Mouse (Mus musculus) hindbrain, embryonic 10.5 days (tissue): ENCODE results near the gene Ltb. TPM values are rescaled to one million over a fixed set of nuclear protein-coding genes. Genes with fewer than 3 reads are reported as not detected.
A peak's percentile ranks its signal among the peaks of the same experiment; 100 is the strongest.

Experiments
- DNase-seq: peaks from one replicate; pipeline ENCODE4 v3.0.0-alpha.2; 2017; ENCODE audit warnings: low spot score
- H3K27ac ChIP-seq: fragments of 300-500 bp; sonication (generic); 2 replicates; pipeline ENCODE4 v1.5.1; 2016; ENCODE audit warnings: mild to moderate bottlenecking, moderate library complexity
- H3K27me3 ChIP-seq: fragments of 300-500 bp; sonication (generic); 2 replicates; pipeline ENCODE4 v1.6.1; 2016; ENCODE audit warnings: mild to moderate bottlenecking; ENCODE audit not compliant: poor library complexity, insufficient read depth, severe bottlenecking
- H3K36me3 ChIP-seq: fragments of 300-500 bp; sonication (generic); 2 replicates; pipeline ENCODE4 v1.6.1; 2016; ENCODE audit warnings: mild to moderate bottlenecking, moderate library complexity
- H3K4me1 ChIP-seq: fragments of 300-500 bp; sonication (generic); replicated peaks from 2 replicates; pipeline ENCODE4 v1.6.1; 2016; ENCODE audit warnings: mild to moderate bottlenecking
- H3K4me3 ChIP-seq: fragments of 300-500 bp; sonication (generic); 2 replicates; pipeline ENCODE4 v1.5.1; 2016; ENCODE audit warnings: mild to moderate bottlenecking, moderate library complexity
- H3K9me3 ChIP-seq: fragments of 300-500 bp; sonication (generic); 2 replicates; pipeline ENCODE4 v1.6.1; 2016; ENCODE audit warnings: mild to moderate bottlenecking, moderate library complexity
- WGBS: fragments of 180-500 bp; shearing (Covaris S2); methylation state at CpG from one replicate; pipeline ENCODE4 v1.1.7; 2016; 5-methylcytosine and 5-hydroxymethylcytosine counted together
- polyA plus RNA-seq: library from polyadenylated mRNA; unstranded; fragments of >200 nt; fragmentation: Nextera tagmentation; extraction: Ambion mirVana; gene quantifications from 2 replicates; pipeline ENCODE4 v1.2.1, GENCODE M21; 2016

The Ltb gene
- polyA plus RNA-seq, 1 experiment from 2014 or later: 0.17 TPM

GRCm38 (mm10) chr17:35168541-35169207 lies 25.6 kb upstream of the Ltb start:
- H3K36me3 ChIP-seq: no peaks in the 10 kb centered on the region
- 32% methylated on average over 4 of the region's 4 CpGs for WGBS
- H3K27me3 ChIP-seq: no peaks in the 10 kb centered on the region; the same call in 1 of the 2 replicates
- 0 out of 2 replicates have a peak overlapping the region, but pooled peaks have one; percentile 18 for H3K27ac ChIP-seq
- H3K4me1 ChIP-seq: peaks cover 9% of the 10 kb centered on the region
- H3K4me3 ChIP-seq: no peak overlapping the region
- no peak for DNase-seq
- H3K9me3 ChIP-seq: no peaks in the 10 kb centered on the region

- no peaks in the 10 kb centered on the region for H3K9me3 ChIP-seq
- no peaks in the 10 kb centered on the region for H3K4me1 ChIP-seq
- WGBS: 71% methylated on average over 11 of the region's 11 CpGs
- no peak overlapping the region for H3K27ac ChIP-seq
- no peak overlapping the region for H3K4me3 ChIP-seq
- DNase-seq: no peak
- H3K36me3 ChIP-seq: no peaks in the 10 kb centered on the region
- no peaks in the 10 kb centered on the region; the same call in 1 of the 2 replicates for H3K27me3 ChIP-seq
Measured at GRCm38 (mm10) chr17:35172445-35173234, 21.6 kb upstream of the Ltb start.

GRCm38 (mm10) chr17:35173329-35173728 lies 20.9 kb upstream of the Ltb start:
- Histone ChIP-seq H3K4me1 (no peaks in the 10 kb centered on the region), H3K4me3 (no peak overlapping the region)
- WGBS: 77% methylated on average over 3 of the region's 3 CpGs

GRCm38 (mm10) chr17:35174201-35174977 lies 19.9 kb upstream of the Ltb start:
- DNase-seq: no peak
- WGBS: 76% methylated on average over 8 of the region's 8 CpGs
- H3K4me3 ChIP-seq: no peak overlapping the region
- H3K27me3 ChIP-seq: no peaks in the 10 kb centered on the region; the same call in 1 of the 2 replicates
- H3K27ac ChIP-seq: no peak overlapping the region
- no peaks in the 10 kb centered on the region for H3K9me3 ChIP-seq
- H3K36me3 ChIP-seq: no peaks in the 10 kb centered on the region
- H3K4me1 ChIP-seq: no peaks in the 10 kb centered on the region

More at GRCm38 (mm10) chr17:35173329-35173728, 20.9 kb upstream of the Ltb start:
- Histone ChIP-seq H3K9me3 (no peaks in the 10 kb centered on the region), H3K36me3 (no peaks in the 10 kb centered on the region), H3K27ac (no peak overlapping the region), H3K27me3 (no peaks in the 10 kb centered on the region; the same call in 1 of the 2 replicates)
- DNase-seq: no peak

GRCm38 (mm10) chr17:35175382-35175781 lies 18.9 kb upstream of the Ltb start:
- Histone ChIP-seq H3K36me3 (no peaks in the 10 kb centered on the region), H3K4me1 (no peaks in the 10 kb centered on the region), H3K9me3 (no peaks in the 10 kb centered on the region), H3K27ac (no peak overlapping the region), H3K4me3 (no peak overlapping the region), H3K27me3 (no peaks in the 10 kb centered on the region; the same call in 1 of the 2 replicates)
- WGBS: 72% methylated on average over 6 of the region's 6 CpGs
- DNase-seq: no peak

- Histone ChIP-seq H3K27me3 (no peaks in the 10 kb centered on the region; the same call in 1 of the 2 replicates), H3K36me3 (no peaks in the 10 kb centered on the region), H3K4me1 (no peaks in the 10 kb centered on the region), H3K9me3 (no peaks in the 10 kb centered on the region), H3K4me3 (no peak within 1 kb of the TSS), H3K27ac (no peak within 1 kb of the TSS)
- 38% methylated on average over 2 of the region's 2 CpGs for WGBS
- no peak for DNase-seq
Measured at GRCm38 (mm10) chr17:35175968-35176367, 18.3 kb upstream of the Ltb start, which contains the start of gene Aif1. Gene Aif1 (minus strand): TSS chr17:35176068.

GRCm38 (mm10) chr17:35178528-35178927 lies 15.7 kb upstream of the Ltb start:
- Histone ChIP-seq H3K4me3 (no peak overlapping the region), H3K9me3 (no peaks in the 10 kb centered on the region), H3K27me3 (no peaks in the 10 kb centered on the region), H3K36me3 (no peaks in the 10 kb centered on the region), H3K27ac (no peak overlapping the region), H3K4me1 (no peaks in the 10 kb centered on the region)
- peak; percentile 72 for DNase-seq
- WGBS: 15% methylated on average over 5 of the region's 5 CpGs

- Histone ChIP-seq H3K4me3 (no peak overlapping the region), H3K36me3 (no peaks in the 10 kb centered on the region), H3K4me1 (0 out of 2 replicates have a peak, but pooled peaks cover under 1% of the 10 kb centered on the region), H3K27me3 (no peaks in the 10 kb centered on the region), H3K27ac (no peak overlapping the region), H3K9me3 (no peaks in the 10 kb centered on the region)
- 88% methylated on average over 5 of the region's 5 CpGs for WGBS
- no peak for DNase-seq
Measured at GRCm38 (mm10) chr17:35180093-35180492, 14.1 kb upstream of the Ltb start.

- Histone ChIP-seq H3K4me3 (peak overlapping the region; percentile 55), H3K27me3 (no peaks in the 10 kb centered on the region), H3K4me1 (peaks cover 18% of the 10 kb centered on the region), H3K27ac (peak overlapping the region; percentile 88), H3K36me3 (no peaks in the 10 kb centered on the region), H3K9me3 (no peaks in the 10 kb centered on the region)
- DNase-seq: peak; percentile 66
- WGBS: 3% methylated on average over 18 of the region's 18 CpGs
Measured at GRCm38 (mm10) chr17:35185639-35186611, 8.3 kb upstream of the Ltb start.

- H3K27me3 ChIP-seq: no peaks in the 10 kb centered on the region
- H3K36me3 ChIP-seq: no peaks in the 10 kb centered on the region
- DNase-seq: peak; percentile 51
- peak overlapping the region; percentile 88 for H3K27ac ChIP-seq
- H3K4me1 ChIP-seq: peaks cover 18% of the 10 kb centered on the region
- peak overlapping the region; percentile 55 for H3K4me3 ChIP-seq
- WGBS: 2% methylated on average over 4 of the region's 4 CpGs
- no peaks in the 10 kb centered on the region for H3K9me3 ChIP-seq
Measured at GRCm38 (mm10) chr17:35186681-35187080, 7.6 kb upstream of the Ltb start.

- Histone ChIP-seq H3K27me3 (no peaks in the 10 kb centered on the region), H3K27ac (no peak overlapping the region), H3K36me3 (no peaks in the 10 kb centered on the region), H3K9me3 (no peaks in the 10 kb centered on the region), H3K4me3 (no peak overlapping the region), H3K4me1 (peaks cover 18% of the 10 kb centered on the region)
- WGBS: 69% methylated on average over 4 of the region's 4 CpGs
- no peak for DNase-seq
Measured at GRCm38 (mm10) chr17:35187345-35187744, 6.9 kb upstream of the Ltb start.
